Mouse (Mus musculus): Measurements from ENCODE around the gene Spata31d1c. TPM values are rescaled to one million over a fixed set of nuclear protein-coding genes. Genes with fewer than 3 reads are reported as not detected.

Gene Spata31d1c
- 0.03 TPM in 1 of 2 replicates, not detected in the other for polyA plus RNA-seq (2012; rRNA removed)

GRCm38 (mm10) chr13:65032758-65033157, at the start of gene Spata31d1c:
Spata31d1c (plus strand) TSS chr13:65033058.

DNA sequence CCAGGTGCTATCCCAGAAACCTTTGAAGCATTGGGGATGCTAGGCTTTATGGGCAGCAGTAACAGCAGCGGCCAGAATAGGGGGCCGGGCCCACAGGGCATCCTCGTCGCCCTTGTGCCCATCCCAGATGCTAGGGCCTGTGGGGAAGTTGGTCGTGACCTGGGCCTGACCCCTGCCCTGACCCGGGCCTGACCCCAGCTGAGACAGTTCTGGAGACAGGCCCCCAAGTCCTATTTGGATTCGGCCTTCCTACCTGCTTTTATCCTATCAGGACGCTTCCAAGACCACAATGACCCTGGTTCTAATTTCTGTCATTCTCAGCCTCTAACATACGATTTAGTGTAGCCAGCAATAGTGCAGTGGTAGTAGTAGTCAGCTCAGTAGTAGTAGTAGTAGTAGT, 19.8 kb downstream of the Spata31d1c start, which contains the start of gene Prss47:
Gene Prss47 (minus strand): TSS at position 101 of the 400 bp plus-strand sequence.

Other genes with a start within 250 kb of the Spata31d1c start
- gene Cntnap3, start 129.1 kb upstream of the Spata31d1c start, polyA plus RNA-seq (2012; rRNA removed): 4.9 and 7.1 TPM in 2 replicates
- not detected in 2 replicates for gene Spata31, start 115.7 kb upstream of the Spata31d1c start, polyA plus RNA-seq (2012; rRNA removed)
- 0.04 TPM in 1 of 2 replicates, not detected in the other for gene Prss47, start 19.7 kb downstream of the Spata31d1c start, polyA plus RNA-seq (2012; rRNA removed)
- 22.7 and 24.9 TPM in 2 replicates for gene Mfsd14b, start 79.9 kb downstream of the Spata31d1c start, polyA plus RNA-seq (2012; rRNA removed)
- gene Olfr465-ps1, start 105.0 kb downstream of the Spata31d1c start, polyA plus RNA-seq (2012; rRNA removed): not detected in 2 replicates
- not detected in 2 replicates for gene Olfr466, start 117.2 kb downstream of the Spata31d1c start, polyA plus RNA-seq (2012; rRNA removed)
- gene Nlrp4f, start 172.9 kb downstream of the Spata31d1c start, polyA plus RNA-seq (2012; rRNA removed): 0.08 and 0.09 TPM in 2 replicates
- 0.23 and 0.31 TPM in 2 replicates for gene Gm10775, start 226.5 kb downstream of the Spata31d1c start, polyA plus RNA-seq (2012; rRNA removed)
- 55.5 and 58.2 TPM in 2 replicates for gene Zfp369, start 245.8 kb downstream of the Spata31d1c start, polyA plus RNA-seq (2012; rRNA removed)